Mouse (Mus musculus) lung, embryonic 14.5 days (tissue): ENCODE data around the gene Tapt1. TPM values are rescaled to one million over a fixed set of nuclear protein-coding genes. Genes with fewer than 3 reads are reported as not detected.

Experiments used
- ATAC-seq: fragments of 200-750 bp; cut with Nextera tagmentation; 2 replicates; pipeline ENCODE4 v1.8.0; 2017; ENCODE audit warnings: mild to moderate bottlenecking, moderate TSS enrichment, moderate library complexity; ENCODE audit not compliant: insufficient read depth
- DNase-seq: peaks from one replicate; pipeline ENCODE4 v3.0.0-alpha.2; 2015
- H3K27ac ChIP-seq: fragments of 300-500 bp; sonication (generic); 2 replicates; pipeline ENCODE4 v1.5.1; 2014; ENCODE audit warnings: low read depth, mild to moderate bottlenecking, moderate library complexity
- H3K27me3 ChIP-seq: fragments of 300-500 bp; sonication (generic); 2 replicates; pipeline ENCODE4 v1.6.1; 2014; ENCODE audit warnings: low read length, control low read depth; ENCODE audit not compliant: insufficient read depth
- H3K36me3 ChIP-seq: fragments of 300-500 bp; sonication (generic); 2 replicates; pipeline ENCODE4 v1.6.1; 2014; ENCODE audit warnings: control low read depth; ENCODE audit not compliant: insufficient read depth
- H3K4me1 ChIP-seq: fragments of 300-500 bp; sonication (generic); 2 replicates; pipeline ENCODE4 v1.6.1; 2014; ENCODE audit warnings: antibody characterized with exemption, control low read depth; ENCODE audit not compliant: insufficient read depth
- H3K4me2 ChIP-seq: fragments of 300-500 bp; sonication (generic); 2 replicates; pipeline ENCODE4 v1.6.1; 2014; ENCODE audit warnings: mild to moderate bottlenecking
- H3K4me3 ChIP-seq: fragments of 300-500 bp; sonication (generic); 2 replicates; pipeline ENCODE4 v1.5.1; 2014; ENCODE audit warnings: low read depth, low read length
- H3K9ac ChIP-seq: fragments of 300-500 bp; sonication (generic); 2 replicates; pipeline ENCODE4 v1.6.1; 2014
- H3K9me3 ChIP-seq: fragments of 300-500 bp; sonication (generic); 2 replicates; pipeline ENCODE4 v1.6.1; 2016; ENCODE audit warnings: low read depth, low read length, control low read depth
- CTCF ChIP-seq: IDR thresholded peaks from 2 replicates; pipeline ENCODE4 v1.5.1; 2016; ENCODE audit warnings: antibody characterized with exemption, low read depth
- WGBS: fragments of 180-500 bp; shearing (Covaris S2); extraction: QIAGEN DNeasy Blood & Tissue Kit; methylation state at CpG from one replicate; pipeline ENCODE4 v1.1.7; 2014; 5-methylcytosine and 5-hydroxymethylcytosine counted together
- polyA plus RNA-seq: library from polyadenylated mRNA; unstranded; fragments of >200 nt; fragmentation: Nextera tagmentation; extraction: Ambion mirVana; gene quantifications from 2 replicates; pipeline ENCODE4 v1.2.1, GENCODE M21; 2014

The Tapt1 gene
- polyA plus RNA-seq, 1 experiment from 2014 or later, result 41.0 TPM

GRCm38 (mm10) chr5:44233933-44234332 is 7.5 kb upstream of the Tapt1 start:
- DNase-seq (no peak), ATAC-seq (no peak)
- no peak overlapping the region for H3K4me3 ChIP-seq
- H3K4me2 ChIP-seq, result no peak overlapping the region
- no peaks in the 10 kb centered on the region for H3K36me3 ChIP-seq
- H3K9ac ChIP-seq, result no peak overlapping the region
- no peaks in the 10 kb centered on the region for H3K9me3 ChIP-seq
- WGBS, result 89% methylated on average over 3 of the region's 3 CpGs
- H3K27ac ChIP-seq, result no peak overlapping the region
- no peaks in the 10 kb centered on the region for H3K4me1 ChIP-seq
- H3K27me3 ChIP-seq, result no peaks in the 10 kb centered on the region
- TF ChIP-seq CTCF, result no peak

GRCm38 (mm10) chr5:44228756-44229155 is 2.3 kb upstream of the Tapt1 start:
- no peak overlapping the region for H3K4me2 ChIP-seq
- TF ChIP-seq CTCF, result no peak
- H3K27ac ChIP-seq, result no peak overlapping the region
- 74% methylated on average over 4 of the region's 4 CpGs for WGBS
- ATAC-seq, result no peak
- H3K27me3 ChIP-seq, result no peaks in the 10 kb centered on the region
- H3K9ac ChIP-seq, result no peak overlapping the region
- no peaks in the 10 kb centered on the region for H3K9me3 ChIP-seq
- H3K4me3 ChIP-seq, result no peak overlapping the region
- H3K36me3 ChIP-seq, result no peaks in the 10 kb centered on the region
- H3K4me1 ChIP-seq, result peaks cover 9% of the 10 kb centered on the region
- no peak for DNase-seq

GRCm38 (mm10) chr5:44228323-44228722 is 1.9 kb upstream of the Tapt1 start:
- Histone ChIP-seq H3K9ac (no peak overlapping the region), H3K36me3 (no peaks in the 10 kb centered on the region), H3K4me3 (no peak overlapping the region), H3K27ac (no peak overlapping the region), H3K4me1 (peaks cover 9% of the 10 kb centered on the region), H3K4me2 (peak overlapping the region; percentile 72), H3K9me3 (no peaks in the 10 kb centered on the region), H3K27me3 (no peaks in the 10 kb centered on the region)
- DNase-seq (no peak), ATAC-seq (no peak)
- no peak for TF ChIP-seq CTCF
- whole genome bisulfite sequencing, result 50% methylated on average over 1 of the region's 1 CpGs

GRCm38 (mm10) chr5:44227462-44227840 is 1.0 kb upstream of the Tapt1 start:
- H3K36me3 ChIP-seq, result no peaks in the 10 kb centered on the region
- peak overlapping the region; percentile 98 for H3K4me3 ChIP-seq
- H3K27me3 ChIP-seq, result no peaks in the 10 kb centered on the region
- TF ChIP-seq CTCF, result no peak
- peak; percentile 6; the same call in 1 of the 2 replicates for ATAC-seq
- 5% methylated on average over 6 of the region's 6 CpGs for WGBS
- H3K9me3 ChIP-seq, result no peaks in the 10 kb centered on the region
- H3K27ac ChIP-seq, result peak overlapping the region; percentile 89
- peak overlapping the region; percentile 96 for H3K9ac ChIP-seq
- peaks cover 9% of the 10 kb centered on the region for H3K4me1 ChIP-seq
- peak; percentile 29 for DNase-seq
- H3K4me2 ChIP-seq, result peak overlapping the region; percentile 72

- H3K27ac ChIP-seq, result peak overlapping the region; percentile 89
- ATAC-seq (peak; percentile 69), DNase-seq (peak; percentile 49)
- H3K27me3 ChIP-seq, result no peaks in the 10 kb centered on the region
- no peaks in the 10 kb centered on the region for H3K36me3 ChIP-seq
- peaks cover 9% of the 10 kb centered on the region for H3K4me1 ChIP-seq
- H3K4me3 ChIP-seq, result peak overlapping the region; percentile 98
- peak overlapping the region; percentile 72 for H3K4me2 ChIP-seq
- H3K9ac ChIP-seq, result peak overlapping the region; percentile 96
- no peak for TF ChIP-seq CTCF
- under 1% methylated on average over 71 of the region's 72 CpGs for WGBS
- H3K9me3 ChIP-seq, result no peaks in the 10 kb centered on the region
Measured at GRCm38 (mm10) chr5:44225911-44226520, 410 bp downstream of the Tapt1 start.

GRCm38 (mm10) chr5:44224916-44225600 is 1.4 kb downstream of the Tapt1 start:
- no peak for ATAC-seq
- H3K36me3 ChIP-seq, result no peaks in the 10 kb centered on the region
- no peak overlapping the region for H3K27ac ChIP-seq
- no peaks in the 10 kb centered on the region for H3K27me3 ChIP-seq
- peak overlapping the region; percentile 98 for H3K4me3 ChIP-seq
- peak overlapping the region; percentile 72 for H3K4me2 ChIP-seq
- H3K4me1 ChIP-seq, result peaks cover 9% of the 10 kb centered on the region
- peak; percentile 6 for DNase-seq
- H3K9me3 ChIP-seq, result no peaks in the 10 kb centered on the region
- peak overlapping the region; percentile 96 for H3K9ac ChIP-seq
- no peak for TF ChIP-seq CTCF
- 56% methylated on average over 4 of the region's 4 CpGs for WGBS

- Histone ChIP-seq H3K9ac (peak overlapping the region; percentile 96; the same call in 1 of the 2 replicates), H3K9me3 (no peaks in the 10 kb centered on the region), H3K4me2 (peak overlapping the region; percentile 72), H3K36me3 (no peaks in the 10 kb centered on the region), H3K4me3 (0 out of 2 replicates have a peak overlapping the region, but pooled peaks have one; percentile 98), H3K27me3 (no peaks in the 10 kb centered on the region), H3K4me1 (peaks cover 9% of the 10 kb centered on the region), H3K27ac (no peak overlapping the region)
- peak; percentile 55 for TF ChIP-seq CTCF
- 28% methylated on average over 6 of the region's 6 CpGs for WGBS
- ATAC-seq (no peak), DNase-seq (peak; percentile 54)
Measured at GRCm38 (mm10) chr5:44224251-44224650, 2.2 kb downstream of the Tapt1 start.
